Mouse (Mus musculus) embryo, embryonic 10 days (tissue): Measurements from ENCODE around the gene Bhlha15.

Source experiments
- DNase-seq: peaks from one replicate; pipeline ENCODE4 v3.0.0-alpha.2; 2015; ENCODE audit warnings: low spot score

Bhlha15 gene

DNA sequence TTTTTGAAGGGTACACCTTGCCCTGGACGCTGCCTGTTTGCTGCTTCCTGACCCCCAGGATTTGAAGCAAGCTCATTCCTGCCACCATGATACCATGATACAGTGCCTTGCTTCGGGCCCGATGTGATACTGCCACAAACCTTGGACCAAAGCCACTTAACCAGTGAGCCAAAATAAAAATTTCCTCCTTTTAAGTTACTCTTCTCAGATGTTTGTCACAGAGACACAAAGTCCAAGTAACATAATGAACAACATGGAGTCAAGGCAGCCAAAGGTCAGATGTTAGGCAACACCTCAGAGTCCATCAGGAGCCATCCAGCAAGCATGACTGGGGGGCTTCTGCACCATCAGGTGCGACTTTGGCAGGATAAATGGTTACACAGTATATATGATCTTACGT lies 42.4 kb downstream of the Bhlha15 start:
- DNase-seq: no peak

DNA sequence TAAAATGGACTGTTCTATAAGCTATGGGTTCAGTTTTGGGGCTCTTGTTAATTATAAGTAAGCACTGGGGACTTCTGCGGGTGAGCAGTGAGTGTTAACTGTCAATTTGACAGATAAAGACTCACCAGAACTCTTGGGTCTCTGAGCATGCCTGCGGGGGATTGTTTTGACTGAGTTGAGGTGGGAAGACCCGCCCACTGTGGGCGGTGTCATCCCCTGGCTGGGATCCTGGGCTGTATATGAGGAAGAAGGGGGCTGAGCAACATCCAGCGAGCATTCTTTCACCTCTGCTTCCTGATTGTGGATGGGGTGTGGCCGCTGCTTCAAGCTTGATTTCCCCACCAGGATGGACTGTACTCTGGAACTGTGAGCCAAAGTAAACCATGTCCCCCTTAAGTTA lies 44.1 kb downstream of the Bhlha15 start:
- no peak for DNase-seq

DNA sequence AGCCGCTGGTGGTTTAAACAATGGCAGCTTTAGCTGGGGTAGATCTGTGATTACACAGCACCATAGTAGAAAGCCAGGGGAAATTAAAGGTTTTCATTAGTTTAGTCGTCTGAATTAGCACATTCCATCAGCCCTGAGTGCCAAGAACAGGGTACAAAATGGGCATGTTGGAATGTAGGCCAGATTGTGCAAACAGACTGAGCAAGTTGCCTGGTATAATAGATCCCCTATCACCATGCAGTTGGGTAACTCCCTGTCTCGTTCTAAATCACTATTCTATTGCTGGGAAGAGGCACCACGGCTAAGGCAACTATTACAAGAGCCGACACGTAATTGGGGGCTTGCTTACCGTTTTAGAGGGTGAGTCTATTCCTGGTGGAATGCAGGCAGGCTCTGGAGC lies 44.6 kb downstream of the Bhlha15 start:
- DNase-seq: no peak

DNA sequence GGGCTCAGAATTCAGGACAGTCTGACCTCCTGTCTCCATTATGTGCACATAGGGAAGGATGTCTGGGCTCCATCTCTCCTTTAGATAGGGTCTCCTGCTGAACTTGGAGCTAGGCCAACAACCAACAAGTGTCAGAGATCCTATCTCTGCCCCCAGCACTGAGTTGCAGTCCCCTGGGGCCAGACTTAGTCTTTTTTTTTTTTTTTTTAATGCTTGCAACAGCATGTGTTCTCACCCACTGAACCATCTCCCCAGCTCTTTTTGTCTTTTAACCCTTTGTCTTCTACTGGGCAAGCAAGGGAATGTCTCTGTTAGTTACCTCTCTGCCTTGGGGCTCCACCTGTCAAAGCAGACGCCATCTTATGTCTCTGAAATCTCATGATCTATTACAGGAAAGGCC lies 48.9 kb downstream of the Bhlha15 start:
- DNase-seq: no peak
